12 mouse cellular contexts compared by ENCODE assay signal in genomic region chr11:79886395-79886794, GRCm38 (mm10).
"Had no signal": no experiment of that assay in that cellular context is flagged by ENCODE, and none has a peak within 500 bp of the region (broad histone marks: within the 10 kb centered on the region; RNA-seq: fewer than 3 reads in every experiment).

No protein-coding gene starts in this region.

- H3K27ac ChIP-seq: kidney, embryonic 15.5 days; left cerebral cortex, adult 2 months; limb, embryonic 10.5 days; liver, embryonic 14.5 days; macrophage; midbrain, embryonic 13.5 days; neural tube, embryonic 13.5 days had no signal

- H3K4me3 ChIP-seq: kidney, embryonic 15.5 days; left cerebral cortex, adult 2 months; limb, embryonic 10.5 days; midbrain, embryonic 13.5 days; neural tube, embryonic 13.5 days had no signal

- H3K9me3 ChIP-seq: kidney, embryonic 15.5 days; limb, embryonic 10.5 days; midbrain, embryonic 13.5 days; neural tube, embryonic 13.5 days had no signal

- H3K4me1 ChIP-seq: limb, embryonic 10.5 days; midbrain, embryonic 13.5 days; neural tube, embryonic 13.5 days had no signal

- H3K4me2 ChIP-seq: kidney, embryonic 15.5 days; lung, embryonic 14.5 days; midbrain, embryonic 13.5 days; neural tube, embryonic 13.5 days had no signal

- H3K9ac ChIP-seq: kidney, embryonic 15.5 days; liver, embryonic 14.5 days; lung, embryonic 14.5 days; midbrain, embryonic 13.5 days; neural tube, embryonic 13.5 days had no signal

- DNase-seq: lung, embryonic 14.5 days; lung, postnatal 10 days; right cerebral cortex, postnatal 14 days; thymus, adult 18-20 months; thymus, postnatal 14 days had no signal

- H3K36me3 ChIP-seq: kidney, embryonic 15.5 days; limb, embryonic 10.5 days; midbrain, embryonic 13.5 days; neural tube, embryonic 13.5 days had no signal

- H3K27me3 ChIP-seq: kidney, embryonic 15.5 days; midbrain, embryonic 13.5 days; neural tube, embryonic 13.5 days had no signal

- ATAC-seq: midbrain, embryonic 13.5 days had no signal
